Mouse (Mus musculus): Measurements from ENCODE around the gene Wnt8b. TPM values are rescaled to one million over a fixed set of nuclear protein-coding genes. Genes with fewer than 3 reads are reported as not detected.

Gene Wnt8b
- total and polyA plus RNA-seq, 3 experiments: 0.07 TPM; not detected in 2

- in situ Hi-C loops (cut with MboI; ENCODE audit: low pct_ligation_motif_present, low pct_unique_long_range_greater_than_20kb, low sequenced_read_pairs): no loop called here
- TF ChIP-seq USF1 (IDR thresholded peaks at IDR 0.05; ENCODE audit: low read depth, low read length) (no peak), CTCF (conservative IDR thresholded peaks at IDR 0.05 in 1 of 2, IDR thresholded peaks at IDR 0.05 in 1 of 2; ENCODE audit: low read depth in 2 of 2, low read length in 2 of 2) (no peak), MAX (IDR thresholded peaks at IDR 0.05; ENCODE audit: low read length) (no peak), E2F4 (IDR thresholded peaks at IDR 0.05; ENCODE audit: insufficient replicate concordance, low read depth, low read length) (no peak), MXI1 (IDR thresholded peaks at IDR 0.05; ENCODE audit: low read depth, low read length) (no peak), SIN3A (IDR thresholded peaks at IDR 0.05; ENCODE audit: low read length) (no peak), CHD2 (IDR thresholded peaks at IDR 0.05; ENCODE audit: low read length) (no peak), JUND (conservative IDR thresholded peaks at IDR 0.05; ENCODE audit: low read depth, low read length) (no peak), EP300 (IDR thresholded peaks at IDR 0.05; ENCODE audit: low read length) (no peak)
- Histone ChIP-seq H3K79me2 (replicated peaks; ENCODE audit: control insufficient read depth, extremely low read depth, insufficient read depth, poor library complexity, severe bottlenecking) (no peaks in the 10 kb centered on the region), H3K4me2 (ENCODE audit: insufficient read depth, low read depth, poor library complexity, severe bottlenecking) (no peak overlapping the region), H3K27me3 (replicated peaks) (no peaks in the 10 kb centered on the region), H3K4me3 (replicated peaks in 1 of 3; ENCODE audit: low read depth in 2 of 3, low read length in 2 of 3, poor library complexity in 1 of 3) (no peak overlapping the region), H3K4me1 (ENCODE audit: control insufficient read depth in 1 of 2, insufficient read depth in 2 of 2) (no peaks in the 10 kb centered on the region), H3K36me3 (replicated peaks in 1 of 2; ENCODE audit: control insufficient read depth in 1 of 2, insufficient read depth in 1 of 2, low read length in 1 of 2) (peaks cover 8 to 26% of the 10 kb centered on the region in 2 experiments), H3K9ac (ENCODE audit: insufficient read depth, low read depth) (no peak overlapping the region), H3K27ac (ENCODE audit: insufficient read depth, low read depth) (no peak overlapping the region), H3K9me3 (replicated peaks; ENCODE audit: low read length) (peaks cover 7% of the 10 kb centered on the region)
- DNase-seq (ENCODE audit: extremely low read depth): no peak
- dilution Hi-C loops (cut with MboI; ENCODE audit: extremely low pct_ligation_motif_present, extremely low pct_unique_long_range_greater_than_20kb, low sequenced_read_pairs): no loop called here
Observed at GRCm38 (mm10) chr19:44544372-44544771, 51.1 kb downstream of the Wnt8b start.

GRCm38 (mm10) chr19:44544775-44545174 is 51.5 kb downstream of the Wnt8b start:
- Histone ChIP-seq H3K4me3 (replicated peaks in 1 of 3; ENCODE audit: low read depth in 2 of 3, low read length in 2 of 3, poor library complexity in 1 of 3) (no peak overlapping the region), H3K36me3 (replicated peaks in 1 of 2; ENCODE audit: control insufficient read depth in 1 of 2, insufficient read depth in 1 of 2, low read length in 1 of 2) (peaks cover 11 to 30% of the 10 kb centered on the region in 2 experiments), H3K4me1 (ENCODE audit: control insufficient read depth in 1 of 2, insufficient read depth in 2 of 2) (no peaks in the 10 kb centered on the region), H3K79me2 (replicated peaks; ENCODE audit: control insufficient read depth, extremely low read depth, insufficient read depth, poor library complexity, severe bottlenecking) (no peaks in the 10 kb centered on the region), H3K4me2 (ENCODE audit: insufficient read depth, low read depth, poor library complexity, severe bottlenecking) (no peak overlapping the region), H3K9me3 (replicated peaks; ENCODE audit: low read length) (peaks cover 7% of the 10 kb centered on the region), H3K27me3 (replicated peaks) (no peaks in the 10 kb centered on the region), H3K9ac (ENCODE audit: insufficient read depth, low read depth) (no peak overlapping the region), H3K27ac (ENCODE audit: insufficient read depth, low read depth) (no peak overlapping the region)
- peak; percentile 65 for DNase-seq (ENCODE audit: extremely low read depth)
- TF ChIP-seq NRF1 (IDR thresholded peaks at IDR 0.05; ENCODE audit: low read depth, low read length) (no peak), MYC (IDR thresholded peaks at IDR 0.05; ENCODE audit: low read depth, low read length) (no peak), JUN (IDR thresholded peaks at IDR 0.05; ENCODE audit: insufficient read depth, low read depth, low read length) (no peak), IRF4 (IDR thresholded peaks at IDR 0.05; ENCODE audit: low read depth, low read length) (no peak), POLR2A (IDR thresholded peaks at IDR 0.05; ENCODE audit: low read depth, low read length) (no peak), ZC3H11A (IDR thresholded peaks at IDR 0.05; ENCODE audit: low read depth, low read length) (peak; percentile 33; the same call in 1 of the 2 replicates), USF2 (conservative IDR thresholded peaks at IDR 0.05; ENCODE audit: low read depth, low read length) (no peak), ZNF384 (IDR thresholded peaks at IDR 0.05; ENCODE audit: low read depth, low read length) (peak; percentile 73), SMC3 (IDR thresholded peaks at IDR 0.05; ENCODE audit: low read depth, low read length) (peak; percentile 91), RAD21 (IDR thresholded peaks at IDR 0.05; ENCODE audit: low read depth, low read length) (peak; percentile 80), BHLHE40 (IDR thresholded peaks at IDR 0.05; ENCODE audit: low read depth, low read length) (no peak), MXI1 (IDR thresholded peaks at IDR 0.05; ENCODE audit: low read depth, low read length) (no peak), MAFK (IDR thresholded peaks at IDR 0.05; ENCODE audit: insufficient replicate concordance, low read length) (no peak), CTCF (conservative IDR thresholded peaks at IDR 0.05 in 1 of 2, IDR thresholded peaks at IDR 0.05 in 1 of 2; ENCODE audit: low read depth in 2 of 2, low read length in 2 of 2) (peak; percentile 47 to 91; a peak in 3 of 4 replicates), CHD1 (IDR thresholded peaks at IDR 0.05; ENCODE audit: low read depth, low read length) (no peak)
- in situ Hi-C loops (cut with MboI; ENCODE audit: low pct_ligation_motif_present, low pct_unique_long_range_greater_than_20kb, low sequenced_read_pairs): no loop called here
- dilution Hi-C loops (cut with MboI; ENCODE audit: extremely low pct_ligation_motif_present, extremely low pct_unique_long_range_greater_than_20kb, low sequenced_read_pairs): no loop called here

Measured in CH12.LX (cell line).